ENCODE assay signal across 15 mouse cellular contexts in genomic region chr10:103442588-103442987, GRCm38 (mm10).
A peak's percentile ranks its signal among the peaks of the same experiment; 100 is the strongest.
DNase-seq lines count a peak whose midpoint lies in the region; ATAC-seq and TF ChIP-seq lines count a peak whose summit lies in the region.
"Had no signal": no experiment of that assay in that cellular context is flagged by ENCODE, and none has a peak within 500 bp of the region (broad histone marks: within the 10 kb centered on the region; RNA-seq: fewer than 3 reads in every experiment).

No protein-coding gene starts in this region.

- no peak for TF ChIP-seq CTCF in hindbrain, postnatal 0 days (IDR thresholded peaks at IDR 0.05; ENCODE audit: low read depth)
- TF ChIP-seq CTCF in midbrain, postnatal 0 days (IDR thresholded peaks at IDR 0.05) = no peak

- no peak overlapping the region for H3K4me2 ChIP-seq in forebrain, embryonic 12.5 days
- H3K4me2 ChIP-seq in neural tube, embryonic 12.5 days (replicated peaks) = no peak overlapping the region
- H3K4me2 ChIP-seq in hindbrain, postnatal 0 days (ENCODE audit: low read depth, low read length) = no peak overlapping the region
- no peak overlapping the region for H3K4me2 ChIP-seq in midbrain, postnatal 0 days (ENCODE audit: low read depth, low read length, poor library complexity, severe bottlenecking)
- H3K4me2 ChIP-seq: embryonic facial prominence, embryonic 15.5 days; limb, embryonic 12.5 days had no signal

- ATAC-seq in forebrain, embryonic 12.5 days (ENCODE audit: low FRiP score) = peak; percentile 50; the same call in 1 of the 2 replicates
- ATAC-seq in neural tube, embryonic 12.5 days (ENCODE audit: low FRiP score, low read depth) = 0 out of 2 replicates have a peak, but pooled peaks have one; percentile 9
- peak; percentile 27; the same call in 1 of the 2 replicates for ATAC-seq in hindbrain, postnatal 0 days
- ATAC-seq in midbrain, postnatal 0 days (ENCODE audit: low FRiP score) = 0 out of 2 replicates have a peak, but pooled peaks have one; percentile 10
- no peak for ATAC-seq in cerebellum, adult (ENCODE audit: insufficient number of reproducible peaks, low FRiP score, low TSS enrichment)
- ATAC-seq: CD4-positive, CD25-positive, alpha-beta regulatory T cell, adult 4 months had no signal

- no peak overlapping the region for H3K9ac ChIP-seq in forebrain, embryonic 12.5 days
- H3K9ac ChIP-seq in neural tube, embryonic 12.5 days = no peak overlapping the region
- H3K9ac ChIP-seq in hindbrain, postnatal 0 days (replicated peaks; ENCODE audit: low read length) = no peak overlapping the region
- H3K9ac ChIP-seq in midbrain, postnatal 0 days (replicated peaks; ENCODE audit: low read length, poor library complexity, severe bottlenecking) = no peak overlapping the region
- H3K9ac ChIP-seq: embryonic facial prominence, embryonic 15.5 days; limb, embryonic 12.5 days; liver, embryonic 14.5 days had no signal

- H3K4me1 ChIP-seq in forebrain, embryonic 12.5 days = no peaks in the 10 kb centered on the region
- no peaks in the 10 kb centered on the region for H3K4me1 ChIP-seq in forebrain, embryonic 10.5 days
- no peaks in the 10 kb centered on the region for H3K4me1 ChIP-seq in neural tube, embryonic 12.5 days
- no peaks in the 10 kb centered on the region for H3K4me1 ChIP-seq in hindbrain, postnatal 0 days (ENCODE audit: insufficient read depth, low read length)
- no peaks in the 10 kb centered on the region for H3K4me1 ChIP-seq in midbrain, postnatal 0 days (ENCODE audit: insufficient read depth, low read length)
- H3K4me1 ChIP-seq: embryonic facial prominence, embryonic 15.5 days; limb, embryonic 12.5 days had no signal

- no peaks in the 10 kb centered on the region for H3K36me3 ChIP-seq in forebrain, embryonic 12.5 days (replicated peaks)
- H3K36me3 ChIP-seq in forebrain, embryonic 10.5 days (replicated peaks) = no peaks in the 10 kb centered on the region
- H3K36me3 ChIP-seq in neural tube, embryonic 12.5 days = no peaks in the 10 kb centered on the region
- no peaks in the 10 kb centered on the region for H3K36me3 ChIP-seq in hindbrain, postnatal 0 days (ENCODE audit: insufficient read depth, low read length)
- H3K36me3 ChIP-seq in midbrain, postnatal 0 days (ENCODE audit: insufficient read depth, low read length) = no peaks in the 10 kb centered on the region
- H3K36me3 ChIP-seq: embryonic facial prominence, embryonic 15.5 days; limb, embryonic 12.5 days had no signal

- no peaks in the 10 kb centered on the region for H3K9me3 ChIP-seq in forebrain, embryonic 12.5 days
- H3K9me3 ChIP-seq in forebrain, embryonic 10.5 days = no peaks in the 10 kb centered on the region
- H3K9me3 ChIP-seq in neural tube, embryonic 12.5 days = no peaks in the 10 kb centered on the region
- no peaks in the 10 kb centered on the region for H3K9me3 ChIP-seq in hindbrain, postnatal 0 days (ENCODE audit: low read length)
- H3K9me3 ChIP-seq in midbrain, postnatal 0 days (ENCODE audit: low read length) = no peaks in the 10 kb centered on the region
- H3K9me3 ChIP-seq: embryonic facial prominence, embryonic 15.5 days; limb, embryonic 12.5 days had no signal

- 86% methylated on average over 2 of the region's 2 CpGs for WGBS in forebrain, embryonic 12.5 days
- WGBS in forebrain, embryonic 10.5 days = 75% methylated on average over 2 of the region's 2 CpGs
- 82% methylated on average over 2 of the region's 2 CpGs for WGBS in neural tube, embryonic 12.5 days
- WGBS in hindbrain, postnatal 0 days = 86% methylated on average over 2 of the region's 2 CpGs
- WGBS in midbrain, postnatal 0 days = 89% methylated on average over 2 of the region's 2 CpGs

- H3K27me3 ChIP-seq in forebrain, embryonic 12.5 days = no peaks in the 10 kb centered on the region
- no peaks in the 10 kb centered on the region for H3K27me3 ChIP-seq in forebrain, embryonic 10.5 days (ENCODE audit: poor library complexity, severe bottlenecking)
- no peaks in the 10 kb centered on the region for H3K27me3 ChIP-seq in neural tube, embryonic 12.5 days (replicated peaks)
- H3K27me3 ChIP-seq in hindbrain, postnatal 0 days (ENCODE audit: insufficient read depth, low read length) = no peaks in the 10 kb centered on the region
- H3K27me3 ChIP-seq in midbrain, postnatal 0 days (ENCODE audit: insufficient read depth, low read length) = no peaks in the 10 kb centered on the region
- H3K27me3 ChIP-seq: embryonic facial prominence, embryonic 15.5 days; limb, embryonic 12.5 days had no signal

- H3K4me3 ChIP-seq in forebrain, embryonic 12.5 days (replicated peaks) = no peak overlapping the region
- H3K4me3 ChIP-seq in forebrain, embryonic 10.5 days = no peak overlapping the region
- no peak overlapping the region for H3K4me3 ChIP-seq in neural tube, embryonic 12.5 days
- no peak overlapping the region for H3K4me3 ChIP-seq in hindbrain, postnatal 0 days (ENCODE audit: low read length)
- no peak overlapping the region for H3K4me3 ChIP-seq in midbrain, postnatal 0 days (ENCODE audit: low read depth, low read length)
- H3K4me3 ChIP-seq: embryonic facial prominence, embryonic 15.5 days; limb, embryonic 12.5 days had no signal

- no peak for DNase-seq in forebrain, embryonic 10.5 days (ENCODE audit: extremely low spot score, low spot score)
- DNase-seq in neural tube, embryonic 10.5 days (ENCODE audit: extremely low spot score, low spot score) = no peak
- no peak for DNase-seq in hindbrain, postnatal 0 days (ENCODE audit: low spot score)
- no peak for DNase-seq in midbrain, postnatal 0 days (ENCODE audit: low spot score)
- DNase-seq in embryo, embryonic 11 days = no peak
- DNase-seq: adrenal gland, adult 8-10 months; cerebellum, adult 11-12 months; gastrocnemius, postnatal 36 days had no signal

- no peak overlapping the region for H3K27ac ChIP-seq in forebrain, embryonic 12.5 days
- no peak overlapping the region for H3K27ac ChIP-seq in forebrain, embryonic 10.5 days
- H3K27ac ChIP-seq in neural tube, embryonic 12.5 days = no peak overlapping the region
- no peak overlapping the region for H3K27ac ChIP-seq in hindbrain, postnatal 0 days
- H3K27ac ChIP-seq in midbrain, postnatal 0 days (ENCODE audit: low read depth, low read length) = no peak overlapping the region
- H3K27ac ChIP-seq: embryonic facial prominence, embryonic 15.5 days; limb, embryonic 12.5 days; liver, embryonic 14.5 days had no signal
